Mouse (Mus musculus): ENCODE data around the gene Zscan5b.
"Not testable (repeated sequence)": the region's sequence is repeated elsewhere in the genome, so short reads cannot be mapped to it uniquely, and the experiment has no call there.

The Zscan5b gene

GRCm38 (mm10) chr7:6221978-6222377, at the start of gene Zscan5b:
Zscan5b (plus strand) TSS chr7:6222278.
- DNase-seq (ENCODE audit: low read depth), result no peak

- DNase-seq (ENCODE audit: low read depth), result peak; percentile 52
These were observed 49.3 kb upstream of the Zscan5b start for GRCm38 (mm10) chr7:6172674-6173244.

- no peak for DNase-seq (ENCODE audit: low read depth)
These were observed 48.2 kb upstream of the Zscan5b start for GRCm38 (mm10) chr7:6173872-6174271.

GRCm38 (mm10) chr7:6174365-6174987, 47.6 kb upstream of the Zscan5b start:
- DNase-seq (ENCODE audit: low read depth), result not testable (repeated sequence)

GRCm38 (mm10) chr7:6179013-6179412, 43.1 kb upstream of the Zscan5b start:
- no peak for DNase-seq (ENCODE audit: low read depth)

GRCm38 (mm10) chr7:6182882-6183281, 39.2 kb upstream of the Zscan5b start:
- no peak for DNase-seq (ENCODE audit: low read depth)

GRCm38 (mm10) chr7:6183802-6184201, 38.3 kb upstream of the Zscan5b start:
- DNase-seq (ENCODE audit: low read depth), result no peak

- no peak for DNase-seq (ENCODE audit: low read depth)
These were observed 37.6 kb upstream of the Zscan5b start for GRCm38 (mm10) chr7:6184521-6184920.

- no peak for DNase-seq (ENCODE audit: low read depth)
These were observed 36.7 kb upstream of the Zscan5b start for GRCm38 (mm10) chr7:6185391-6185790.

GRCm38 (mm10) chr7:6186176-6186575, 35.9 kb upstream of the Zscan5b start:
- DNase-seq (ENCODE audit: low read depth), result no peak

GRCm38 (mm10) chr7:6186756-6187155, 35.3 kb upstream of the Zscan5b start:
- DNase-seq (ENCODE audit: low read depth), result no peak

GRCm38 (mm10) chr7:6189542-6189941, 32.5 kb upstream of the Zscan5b start:
- DNase-seq (ENCODE audit: low read depth), result peak; percentile 13

GRCm38 (mm10) chr7:6191376-6191775, 30.7 kb upstream of the Zscan5b start:
- DNase-seq (ENCODE audit: low read depth), result peak; percentile 87

GRCm38 (mm10) chr7:6194129-6194528, 27.9 kb upstream of the Zscan5b start:
- peak; percentile 79 for DNase-seq (ENCODE audit: low read depth)

- DNase-seq (ENCODE audit: low read depth), result no peak
These were observed 26.3 kb upstream of the Zscan5b start for GRCm38 (mm10) chr7:6195777-6196176.

- no peak for DNase-seq (ENCODE audit: low read depth)
These were observed 25.3 kb upstream of the Zscan5b start, which contains the start of gene Galp for GRCm38 (mm10) chr7:6196790-6197189. Galp (plus strand) TSS chr7:6197090.

GRCm38 (mm10) chr7:6204200-6204599, 17.9 kb upstream of the Zscan5b start:
- no peak for DNase-seq (ENCODE audit: low read depth)

GRCm38 (mm10) chr7:6213144-6213543, 8.9 kb upstream of the Zscan5b start:
- DNase-seq (ENCODE audit: low read depth), result peak; percentile 50

- not testable (repeated sequence) for DNase-seq (ENCODE audit: low read depth)
These were observed 7.4 kb upstream of the Zscan5b start for GRCm38 (mm10) chr7:6214691-6215090.

- DNase-seq (ENCODE audit: low read depth), result no peak
These were observed 1.9 kb upstream of the Zscan5b start for GRCm38 (mm10) chr7:6220147-6220546.

- DNase-seq (ENCODE audit: low read depth), result peak; percentile 52
These were observed 6.4 kb downstream of the Zscan5b start for GRCm38 (mm10) chr7:6228491-6228890.

- no peak for DNase-seq (ENCODE audit: low read depth)
These were observed 17.7 kb downstream of the Zscan5b start for GRCm38 (mm10) chr7:6239787-6240186.

- DNase-seq (ENCODE audit: low read depth), result peak; percentile 71
These were observed 18.9 kb downstream of the Zscan5b start for GRCm38 (mm10) chr7:6240841-6241425.
